Mouse (Mus musculus) limb, embryonic 13.5 days (tissue): ENCODE measurements around the gene Hhip. TPM values are rescaled to one million over a fixed set of nuclear protein-coding genes. Genes with fewer than 3 reads are reported as not detected.
A peak's percentile ranks its signal among the peaks of the same experiment; 100 is the strongest.

ENCODE experiments used
- ATAC-seq: fragments of 200-750 bp; cut with Nextera tagmentation; 2 replicates; pipeline ENCODE4 v1.8.0; 2017; ENCODE audit warnings: low read depth, moderate number of reproducible peaks, moderate TSS enrichment; ENCODE audit not compliant: low FRiP score
- H3K27ac ChIP-seq: fragments of 300-500 bp; sonication (generic); 2 replicates; pipeline ENCODE4 v1.5.1; 2015; ENCODE audit warnings: inconsistent platforms, mild to moderate bottlenecking, moderate library complexity
- H3K27me3 ChIP-seq: fragments of 300-500 bp; sonication (generic); 2 replicates; pipeline ENCODE4 v1.6.1; 2015; ENCODE audit warnings: mild to moderate bottlenecking, inconsistent platforms
- H3K36me3 ChIP-seq: fragments of 300-500 bp; sonication (generic); 2 replicates; pipeline ENCODE4 v1.6.1; 2015; ENCODE audit warnings: inconsistent platforms, mild to moderate bottlenecking, moderate library complexity
- H3K4me1 ChIP-seq: fragments of 300-500 bp; sonication (generic); 2 replicates; pipeline ENCODE4 v1.6.1; 2015; ENCODE audit warnings: inconsistent platforms
- H3K4me2 ChIP-seq: fragments of 300-500 bp; sonication (generic); replicated peaks from 2 replicates; pipeline ENCODE4 v1.6.1; 2015; ENCODE audit warnings: inconsistent platforms, mild to moderate bottlenecking, moderate library complexity
- H3K4me3 ChIP-seq: fragments of 300-500 bp; sonication (generic); 2 replicates; pipeline ENCODE4 v1.5.1; 2015; ENCODE audit warnings: moderate library complexity, mild to moderate bottlenecking, inconsistent platforms
- H3K9ac ChIP-seq: fragments of 300-500 bp; sonication (generic); 2 replicates; pipeline ENCODE4 v1.6.1; 2015; ENCODE audit warnings: mild to moderate bottlenecking, inconsistent platforms
- H3K9me3 ChIP-seq: fragments of 300-500 bp; sonication (generic); 2 replicates; pipeline ENCODE4 v1.6.1; 2016; ENCODE audit warnings: inconsistent platforms
- WGBS: fragments of 180-500 bp; shearing (Covaris S2); methylation state at CpG from one replicate; pipeline ENCODE4 v1.1.7; 2015; 5-methylcytosine and 5-hydroxymethylcytosine counted together
- polyA plus RNA-seq: library from polyadenylated mRNA; unstranded; fragments of >200 nt; fragmentation: Nextera tagmentation; extraction: Ambion mirVana; gene quantifications from 2 replicates; pipeline ENCODE4 v1.2.1, GENCODE M21; 2015

The Hhip gene
- polyA plus RNA-seq, 1 experiment from 2014 or later, result 14.0 TPM

GRCm38 (mm10) chr8:79984946-79985345, 72.9 kb downstream of the Hhip start:
- 42% methylated on average over 2 of the region's 2 CpGs for WGBS
- Histone ChIP-seq H3K9me3 (no peaks in the 10 kb centered on the region), H3K4me3 (no peak overlapping the region), H3K4me1 (peaks cover 20% of the 10 kb centered on the region), H3K4me2 (no peak overlapping the region), H3K27me3 (peaks cover 11% of the 10 kb centered on the region; the same call in 1 of the 2 replicates), H3K27ac (no peak overlapping the region), H3K9ac (no peak overlapping the region), H3K36me3 (peaks cover 3% of the 10 kb centered on the region; the same call in 1 of the 2 replicates)
- no peak for ATAC-seq

GRCm38 (mm10) chr8:79982144-79982543, 75.7 kb downstream of the Hhip start:
- Histone ChIP-seq H3K4me1 (peaks cover 20% of the 10 kb centered on the region), H3K4me3 (no peak overlapping the region), H3K36me3 (no peaks in the 10 kb centered on the region), H3K9me3 (no peaks in the 10 kb centered on the region), H3K9ac (no peak overlapping the region), H3K27ac (no peak overlapping the region), H3K4me2 (no peak overlapping the region), H3K27me3 (peaks cover 7% of the 10 kb centered on the region; the same call in 1 of the 2 replicates)
- WGBS, result 28% methylated on average over 4 of the region's 4 CpGs
- no peak for ATAC-seq

- Histone ChIP-seq H3K36me3 (no peaks in the 10 kb centered on the region), H3K4me1 (no peaks in the 10 kb centered on the region), H3K27me3 (no peaks in the 10 kb centered on the region), H3K9ac (no peak overlapping the region), H3K4me2 (no peak overlapping the region), H3K4me3 (no peak overlapping the region), H3K27ac (no peak overlapping the region), H3K9me3 (no peaks in the 10 kb centered on the region)
- ATAC-seq, result no peak
- 75% methylated on average over 6 of the region's 6 CpGs for WGBS
These were observed 91.6 kb downstream of the Hhip start for GRCm38 (mm10) chr8:79966159-79966558.

- Histone ChIP-seq H3K36me3 (no peaks in the 10 kb centered on the region), H3K4me1 (no peaks in the 10 kb centered on the region), H3K9ac (no peak overlapping the region), H3K27ac (no peak overlapping the region), H3K4me2 (no peak overlapping the region), H3K9me3 (no peaks in the 10 kb centered on the region), H3K4me3 (no peak overlapping the region), H3K27me3 (peaks cover 9% of the 10 kb centered on the region; the same call in 1 of the 2 replicates)
- 0% methylated on average over 2 of the region's 3 CpGs for WGBS
- no peak for ATAC-seq
These were observed 104.9 kb downstream of the Hhip start for GRCm38 (mm10) chr8:79952857-79953256.

GRCm38 (mm10) chr8:79950376-79950775, 107.4 kb downstream of the Hhip start:
- Histone ChIP-seq H3K4me3 (no peak overlapping the region), H3K36me3 (no peaks in the 10 kb centered on the region), H3K9ac (no peak overlapping the region), H3K4me1 (peaks cover 5% of the 10 kb centered on the region), H3K27me3 (peaks cover 14% of the 10 kb centered on the region), H3K9me3 (no peaks in the 10 kb centered on the region), H3K27ac (no peak overlapping the region), H3K4me2 (no peak overlapping the region)
- no peak for ATAC-seq
- WGBS, result 90% methylated on average over 3 of the region's 3 CpGs

GRCm38 (mm10) chr8:79945501-79946076, 112.2 kb downstream of the Hhip start:
- Histone ChIP-seq H3K27me3 (peaks cover 11% of the 10 kb centered on the region), H3K36me3 (no peaks in the 10 kb centered on the region), H3K9ac (no peak overlapping the region), H3K27ac (0 out of 2 replicates have a peak overlapping the region, but pooled peaks have one; percentile 28), H3K4me1 (peaks cover 8% of the 10 kb centered on the region), H3K4me3 (no peak overlapping the region), H3K4me2 (peak overlapping the region; percentile 47), H3K9me3 (no peaks in the 10 kb centered on the region)
- ATAC-seq, result peak; percentile 77; the same call in 1 of the 2 replicates
- WGBS, result 43% methylated on average over 9 of the region's 9 CpGs

GRCm38 (mm10) chr8:79941070-79941469, 116.7 kb downstream of the Hhip start:
- 88% methylated on average over 5 of the region's 5 CpGs for WGBS
- H3K4me3 ChIP-seq, result no peak overlapping the region
- no peak overlapping the region for H3K9ac ChIP-seq
- no peak overlapping the region for H3K27ac ChIP-seq
- H3K27me3 ChIP-seq, result 0 out of 2 replicates have a peak, but pooled peaks cover 4% of the 10 kb centered on the region
- H3K36me3 ChIP-seq, result 0 out of 2 replicates have a peak, but pooled peaks cover 3% of the 10 kb centered on the region
- H3K4me1 ChIP-seq, result peaks cover 14% of the 10 kb centered on the region
- 0 out of 2 replicates have a peak, but pooled peaks cover 9% of the 10 kb centered on the region for H3K9me3 ChIP-seq
- H3K4me2 ChIP-seq, result no peak overlapping the region
- no peak for ATAC-seq

- WGBS, result 46% methylated on average over 9 of the region's 9 CpGs
- H3K4me1 ChIP-seq, result peaks cover 10% of the 10 kb centered on the region
- peak; percentile 51; the same call in 1 of the 2 replicates for ATAC-seq
These were observed 120.9 kb downstream of the Hhip start for GRCm38 (mm10) chr8:79936856-79937445.

GRCm38 (mm10) chr8:79935793-79936192, 122.0 kb downstream of the Hhip start:
- Histone ChIP-seq H3K27ac (no peak overlapping the region), H3K4me1 (peaks cover 10% of the 10 kb centered on the region), H3K36me3 (0 out of 2 replicates have a peak, but pooled peaks cover 3% of the 10 kb centered on the region), H3K9me3 (0 out of 2 replicates have a peak, but pooled peaks cover 9% of the 10 kb centered on the region), H3K27me3 (0 out of 2 replicates have a peak, but pooled peaks cover 6% of the 10 kb centered on the region), H3K4me2 (no peak overlapping the region), H3K4me3 (no peak overlapping the region), H3K9ac (no peak overlapping the region)
- peak; percentile 24; the same call in 1 of the 2 replicates for ATAC-seq
- WGBS, result 51% methylated on average over 7 of the region's 7 CpGs

More at GRCm38 (mm10) chr8:79936856-79937445, 120.9 kb downstream of the Hhip start:
- Histone ChIP-seq H3K27me3 (0 out of 2 replicates have a peak, but pooled peaks cover 6% of the 10 kb centered on the region), H3K27ac (no peak overlapping the region), H3K4me3 (no peak overlapping the region), H3K9me3 (0 out of 2 replicates have a peak, but pooled peaks cover 9% of the 10 kb centered on the region), H3K9ac (no peak overlapping the region), H3K36me3 (0 out of 2 replicates have a peak, but pooled peaks cover 3% of the 10 kb centered on the region), H3K4me2 (no peak overlapping the region)

- Histone ChIP-seq H3K27ac (no peak overlapping the region), H3K27me3 (no peaks in the 10 kb centered on the region)
- no peak for ATAC-seq
These were observed 128.6 kb downstream of the Hhip start for GRCm38 (mm10) chr8:79929202-79929601.

GRCm38 (mm10) chr8:79917211-79917610, 140.6 kb downstream of the Hhip start:
- Histone ChIP-seq H3K27me3 (no peaks in the 10 kb centered on the region), H3K4me1 (peaks cover 10% of the 10 kb centered on the region), H3K4me2 (peak overlapping the region; percentile 44), H3K36me3 (no peaks in the 10 kb centered on the region), H3K4me3 (no peak overlapping the region), H3K9ac (no peak overlapping the region), H3K9me3 (no peaks in the 10 kb centered on the region), H3K27ac (no peak overlapping the region)
- ATAC-seq, result peak; percentile 81
- 19% methylated on average over 7 of the region's 7 CpGs for WGBS

More at GRCm38 (mm10) chr8:79929202-79929601, 128.6 kb downstream of the Hhip start:
- 14% methylated on average over 4 of the region's 4 CpGs for WGBS
- no peak overlapping the region for H3K9ac ChIP-seq
- peaks cover 14% of the 10 kb centered on the region for H3K4me1 ChIP-seq
- no peaks in the 10 kb centered on the region for H3K9me3 ChIP-seq
- no peak overlapping the region for H3K4me3 ChIP-seq
- H3K36me3 ChIP-seq, result no peaks in the 10 kb centered on the region
- no peak overlapping the region for H3K4me2 ChIP-seq
